Mouse (Mus musculus) megakaryocyte, embryonic 14.5 days (primary cell): Measurements from ENCODE around the gene Arhgef3. TPM values are rescaled to one million over a fixed set of nuclear protein-coding genes. Genes with fewer than 3 reads are reported as not detected.

ENCODE experiments used
- H3K27me3 ChIP-seq: replicated peaks from 2 replicates; pipeline ENCODE3; 2012; ENCODE audit warnings: inconsistent platforms
- H3K36me3 ChIP-seq: replicated peaks from 2 replicates; pipeline ENCODE3; 2012; ENCODE audit warnings: low read length, inconsistent platforms, mixed read lengths
- H3K4me1 ChIP-seq: 2 replicates; pipeline ENCODE4 v1.6.1; 2012; ENCODE audit warnings: inconsistent platforms
- H3K4me3 ChIP-seq: replicated peaks from 2 replicates; pipeline ENCODE3; 2012; ENCODE audit warnings: moderate library complexity, mild to moderate bottlenecking, inconsistent platforms
- H3K9me3 ChIP-seq: 2 replicates; pipeline ENCODE4 v1.6.1; 2012; ENCODE audit warnings: inconsistent platforms
- FLI1 ChIP-seq: IDR thresholded peaks from 2 replicates; pipeline ENCODE4 v1.6.1; 2012; ENCODE audit warnings: low read length, inconsistent platforms, mixed read lengths
- GATA1 ChIP-seq: IDR thresholded peaks from 3 replicates; pipeline ENCODE4 v1.6.1; 2012; ENCODE audit warnings: mixed read lengths, low read length, inconsistent platforms, borderline replicate concordance
- polyA plus RNA-seq: library from polyadenylated mRNA; stranded (reverse); fragments of >175 nt; gene quantifications from 2 replicates; pipeline ENCODE4 v1.2.3, GENCODE M21; 2012; ENCODE audit warnings: low replicate concordance; ENCODE audit not compliant: insufficient read depth

The Arhgef3 gene
- polyA plus RNA-seq, 1 experiment = 6.7 TPM

DNA sequence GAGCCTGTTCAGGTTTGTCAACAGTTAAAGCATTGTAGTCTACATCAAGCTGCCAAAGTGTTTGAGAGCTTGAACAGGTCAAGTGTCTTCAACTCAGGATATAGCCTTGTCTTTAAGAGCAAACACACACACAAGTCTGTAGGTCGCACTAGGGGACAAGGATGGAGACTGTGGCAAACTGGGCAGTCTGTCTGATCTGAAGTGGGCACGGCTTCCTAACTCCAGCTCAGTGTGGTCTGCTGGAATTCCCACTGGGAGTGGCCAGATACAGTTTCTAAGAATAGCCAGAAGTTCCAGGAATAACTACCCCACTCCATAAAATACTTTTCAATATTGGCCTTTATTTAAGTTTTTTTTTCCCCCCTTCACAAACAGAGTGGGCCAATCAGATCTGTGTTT is 38.2 kb upstream of the Arhgef3 start:
- no peak overlapping the region for H3K4me3 ChIP-seq
- TF ChIP-seq FLI1 (no peak), GATA1 (no peak)
- H3K36me3 ChIP-seq = no peaks in the 10 kb centered on the region
- H3K9me3 ChIP-seq = no peaks in the 10 kb centered on the region
- H3K27me3 ChIP-seq = peaks cover 70% of the 10 kb centered on the region
- peaks cover 16% of the 10 kb centered on the region for H3K4me1 ChIP-seq

DNA sequence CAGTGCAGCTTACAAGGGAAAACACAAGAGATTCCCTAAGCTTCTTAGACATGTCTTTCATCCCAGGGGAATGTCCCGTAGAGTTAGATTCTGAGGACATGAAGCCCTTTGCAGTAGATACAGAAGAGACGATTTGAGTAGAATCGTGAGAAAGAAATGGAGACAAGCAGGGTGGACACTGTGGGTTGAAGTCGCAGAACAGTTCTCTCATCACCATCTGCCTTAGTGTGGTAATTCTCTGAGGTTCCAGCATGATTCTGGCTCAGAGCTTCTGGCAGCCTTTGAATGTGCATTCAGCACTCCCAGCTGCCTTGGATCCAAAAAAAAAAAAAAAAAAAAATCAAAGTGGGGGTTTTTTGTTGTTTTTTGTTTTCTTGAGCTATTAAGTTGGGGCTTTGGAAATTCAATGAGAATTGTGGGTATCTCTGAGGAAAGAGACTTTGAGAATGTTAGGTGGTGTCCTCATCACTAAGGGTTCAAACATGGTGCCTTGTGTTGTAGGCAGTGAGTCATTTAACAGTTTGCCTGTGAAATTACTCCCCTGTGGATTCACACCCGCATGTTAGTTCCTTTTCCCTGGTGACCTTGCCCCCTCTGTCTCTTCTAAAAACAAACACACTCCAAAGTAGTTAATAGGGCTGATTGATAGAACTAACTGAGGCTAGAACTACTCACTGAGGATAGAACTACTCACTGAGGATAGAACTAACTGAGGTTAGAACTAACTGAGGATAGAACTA is 33.0 kb upstream of the Arhgef3 start:
- H3K36me3 ChIP-seq = no peaks in the 10 kb centered on the region
- TF ChIP-seq GATA1 = no peak
- TF ChIP-seq FLI1 = no peak
- H3K4me3 ChIP-seq = no peak overlapping the region
- no peaks in the 10 kb centered on the region for H3K9me3 ChIP-seq
- peaks cover 16% of the 10 kb centered on the region; the same call in 1 of the 2 replicates for H3K4me1 ChIP-seq
- peaks cover 63% of the 10 kb centered on the region for H3K27me3 ChIP-seq

DNA sequence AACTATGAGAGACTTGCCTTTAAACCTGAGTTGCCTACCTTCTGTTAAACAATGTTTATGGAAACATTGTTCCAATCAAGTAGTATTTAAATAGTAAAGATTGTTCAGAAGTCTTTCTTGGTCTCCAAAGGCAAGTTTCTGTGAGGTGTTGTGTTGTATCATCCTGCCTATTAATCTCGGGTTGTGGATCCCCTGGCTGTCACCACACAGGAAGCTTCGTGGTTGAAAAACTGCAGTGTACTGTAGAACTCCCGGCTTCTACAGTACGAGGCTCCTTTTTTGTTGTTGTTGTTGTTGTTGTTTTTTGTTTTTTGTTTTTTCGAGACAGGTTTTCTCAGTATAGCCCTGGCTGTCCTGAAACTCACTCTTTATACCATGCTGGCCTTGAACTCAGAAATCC is 29.2 kb upstream of the Arhgef3 start:
- no peaks in the 10 kb centered on the region for H3K36me3 ChIP-seq
- no peak for TF ChIP-seq GATA1
- no peak for TF ChIP-seq FLI1

DNA sequence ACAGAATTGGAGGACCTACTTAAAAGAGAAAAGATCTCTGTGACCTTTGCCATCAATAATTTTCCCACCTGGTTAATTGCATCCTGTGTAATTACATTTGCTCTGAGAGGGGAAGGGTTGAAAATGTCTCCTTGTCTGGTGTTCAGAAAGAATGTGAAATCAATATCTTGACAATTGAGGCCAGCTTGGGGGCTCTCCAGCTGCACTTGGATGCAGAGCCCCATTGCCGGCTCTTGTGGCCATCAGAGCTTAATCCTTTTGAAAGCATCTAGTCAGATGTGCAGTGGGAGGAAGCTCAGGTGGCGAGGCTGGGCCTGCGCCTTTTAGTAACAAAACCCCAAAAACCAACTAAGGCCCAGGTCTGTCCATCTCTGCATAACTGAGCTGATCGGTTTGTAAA is 28.7 kb upstream of the Arhgef3 start:
- peaks cover 4% of the 10 kb centered on the region; the same call in 1 of the 2 replicates for H3K9me3 ChIP-seq
- TF ChIP-seq FLI1 (no peak), GATA1 (no peak)
- H3K36me3 ChIP-seq = no peaks in the 10 kb centered on the region
- peaks cover 72% of the 10 kb centered on the region for H3K27me3 ChIP-seq
- H3K4me3 ChIP-seq = no peak overlapping the region
- H3K4me1 ChIP-seq = peaks cover 9% of the 10 kb centered on the region; the same call in 1 of the 2 replicates

More for the DNA sequence above, 29.2 kb upstream of the Arhgef3 start:
- peaks cover 9% of the 10 kb centered on the region; the same call in 1 of the 2 replicates for H3K4me1 ChIP-seq
- peaks cover 76% of the 10 kb centered on the region for H3K27me3 ChIP-seq
- no peak overlapping the region for H3K4me3 ChIP-seq
- peaks cover 4% of the 10 kb centered on the region; the same call in 1 of the 2 replicates for H3K9me3 ChIP-seq

DNA sequence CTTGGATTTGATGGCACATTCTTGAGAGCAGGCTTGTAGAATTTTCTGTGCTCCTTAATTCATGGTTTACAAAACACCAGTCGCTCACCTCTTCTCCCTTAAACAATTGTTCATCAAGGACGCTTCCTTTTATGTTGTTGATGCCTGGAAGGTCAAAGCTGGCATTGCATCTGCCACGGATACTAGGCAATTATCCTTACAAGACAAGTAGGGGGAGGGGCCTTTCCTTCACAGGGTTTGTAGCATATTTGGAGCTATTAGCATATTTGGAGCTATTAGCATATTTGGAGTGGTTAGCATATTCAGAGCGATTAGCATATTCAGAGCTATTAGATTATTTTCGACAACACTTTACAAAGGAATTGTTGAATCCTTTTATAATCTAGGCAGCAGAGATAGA is 20.5 kb upstream of the Arhgef3 start:
- Histone ChIP-seq H3K9me3 (no peaks in the 10 kb centered on the region), H3K27me3 (peaks cover 53% of the 10 kb centered on the region), H3K4me1 (no peaks in the 10 kb centered on the region), H3K36me3 (no peaks in the 10 kb centered on the region), H3K4me3 (no peak overlapping the region)
- TF ChIP-seq FLI1 (no peak), GATA1 (no peak)

DNA sequence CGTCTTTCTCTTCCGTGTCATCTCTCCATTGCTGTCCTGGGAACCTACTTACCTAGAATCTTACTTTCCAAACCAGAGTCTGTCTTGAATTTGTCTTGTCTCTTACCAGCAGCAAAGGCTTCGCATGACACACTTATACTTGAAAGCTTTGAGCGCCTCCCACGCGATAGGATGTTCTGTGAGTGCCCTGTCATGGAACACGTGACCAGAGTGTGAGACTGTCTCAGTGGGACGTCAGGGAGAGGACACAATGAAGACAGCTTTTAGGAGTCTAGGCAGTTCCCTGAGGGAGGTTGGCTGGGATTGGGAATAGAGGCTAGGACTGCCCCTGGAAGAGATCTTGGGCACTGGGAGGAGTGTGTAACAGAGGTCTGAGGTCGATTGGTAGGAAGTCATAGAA is 18.6 kb upstream of the Arhgef3 start:
- no peaks in the 10 kb centered on the region for H3K9me3 ChIP-seq
- peaks cover 59% of the 10 kb centered on the region for H3K27me3 ChIP-seq
- no peaks in the 10 kb centered on the region for H3K36me3 ChIP-seq
- H3K4me1 ChIP-seq = no peaks in the 10 kb centered on the region
- TF ChIP-seq GATA1 (no peak), FLI1 (no peak)
- no peak overlapping the region for H3K4me3 ChIP-seq

DNA sequence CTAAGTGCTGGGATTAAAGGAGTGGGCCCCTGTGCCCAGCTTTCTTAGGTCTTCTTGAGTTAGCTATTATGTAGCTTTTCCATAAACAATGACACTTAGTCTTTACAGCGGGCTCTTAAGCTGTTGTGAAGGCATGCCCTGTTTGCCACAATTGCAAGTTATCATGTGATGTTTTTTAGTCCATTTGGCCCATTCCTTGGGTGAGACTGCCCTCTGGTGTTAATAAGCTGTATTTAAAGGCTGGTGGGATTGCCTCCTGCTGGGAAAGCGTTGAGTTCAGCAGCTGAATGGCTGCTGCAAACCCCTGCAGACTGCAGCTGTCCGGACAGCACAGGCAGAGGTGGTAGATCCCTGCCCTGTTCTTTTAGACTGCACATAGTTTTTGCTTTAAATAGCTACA is 17.9 kb upstream of the Arhgef3 start:
- Histone ChIP-seq H3K36me3 (no peaks in the 10 kb centered on the region), H3K27me3 (peaks cover 62% of the 10 kb centered on the region), H3K4me3 (no peak overlapping the region), H3K9me3 (no peaks in the 10 kb centered on the region), H3K4me1 (no peaks in the 10 kb centered on the region)
- TF ChIP-seq GATA1 (no peak), FLI1 (no peak)

DNA sequence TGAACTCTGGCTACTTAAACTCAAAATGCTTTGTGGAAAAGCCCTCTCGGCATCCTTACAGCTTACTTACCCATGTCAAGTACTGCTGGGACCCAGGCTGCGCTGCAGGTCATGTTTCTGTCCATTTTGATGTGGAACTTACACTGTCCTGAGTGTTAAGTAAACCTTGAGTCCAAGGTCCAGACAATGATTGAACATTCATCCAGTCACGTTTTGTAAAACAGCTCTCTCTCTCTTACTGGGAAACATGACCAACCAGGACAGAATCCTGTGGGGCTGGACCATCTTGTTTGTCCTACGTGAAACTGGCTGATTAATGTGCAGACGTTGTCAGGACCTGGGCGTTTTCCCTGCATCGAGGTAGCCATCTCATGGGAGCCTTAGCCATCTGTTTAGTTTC is 13.0 kb upstream of the Arhgef3 start:
- Histone ChIP-seq H3K9me3 (no peaks in the 10 kb centered on the region), H3K4me1 (no peaks in the 10 kb centered on the region), H3K27me3 (peaks cover 63% of the 10 kb centered on the region), H3K4me3 (no peak overlapping the region), H3K36me3 (no peaks in the 10 kb centered on the region)
- TF ChIP-seq GATA1 (no peak), FLI1 (no peak)

DNA sequence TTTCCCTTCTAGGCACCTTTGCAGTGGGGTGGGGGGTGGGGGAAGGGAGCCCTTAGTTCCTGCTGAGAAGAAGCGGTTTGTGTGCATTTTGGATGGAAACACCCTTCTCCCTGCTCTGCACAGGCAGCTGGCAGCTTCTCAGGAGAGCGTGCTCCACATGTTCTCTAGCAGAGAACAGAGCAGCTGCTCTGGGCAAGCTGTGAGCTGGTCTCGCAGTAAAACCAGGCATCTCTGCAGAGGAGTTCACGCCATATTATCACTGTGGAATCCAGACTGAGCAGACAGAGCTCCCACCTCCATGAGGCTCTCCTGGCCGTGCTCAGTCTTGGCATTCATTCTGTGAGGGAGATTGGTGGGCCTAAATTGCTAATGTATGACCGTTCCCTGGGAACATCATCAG is 12.0 kb upstream of the Arhgef3 start:
- TF ChIP-seq GATA1 (no peak), FLI1 (no peak)
- H3K4me3 ChIP-seq = no peak overlapping the region
- no peaks in the 10 kb centered on the region for H3K36me3 ChIP-seq
- H3K27me3 ChIP-seq = peaks cover 71% of the 10 kb centered on the region
- H3K9me3 ChIP-seq = no peaks in the 10 kb centered on the region
- no peaks in the 10 kb centered on the region for H3K4me1 ChIP-seq

DNA sequence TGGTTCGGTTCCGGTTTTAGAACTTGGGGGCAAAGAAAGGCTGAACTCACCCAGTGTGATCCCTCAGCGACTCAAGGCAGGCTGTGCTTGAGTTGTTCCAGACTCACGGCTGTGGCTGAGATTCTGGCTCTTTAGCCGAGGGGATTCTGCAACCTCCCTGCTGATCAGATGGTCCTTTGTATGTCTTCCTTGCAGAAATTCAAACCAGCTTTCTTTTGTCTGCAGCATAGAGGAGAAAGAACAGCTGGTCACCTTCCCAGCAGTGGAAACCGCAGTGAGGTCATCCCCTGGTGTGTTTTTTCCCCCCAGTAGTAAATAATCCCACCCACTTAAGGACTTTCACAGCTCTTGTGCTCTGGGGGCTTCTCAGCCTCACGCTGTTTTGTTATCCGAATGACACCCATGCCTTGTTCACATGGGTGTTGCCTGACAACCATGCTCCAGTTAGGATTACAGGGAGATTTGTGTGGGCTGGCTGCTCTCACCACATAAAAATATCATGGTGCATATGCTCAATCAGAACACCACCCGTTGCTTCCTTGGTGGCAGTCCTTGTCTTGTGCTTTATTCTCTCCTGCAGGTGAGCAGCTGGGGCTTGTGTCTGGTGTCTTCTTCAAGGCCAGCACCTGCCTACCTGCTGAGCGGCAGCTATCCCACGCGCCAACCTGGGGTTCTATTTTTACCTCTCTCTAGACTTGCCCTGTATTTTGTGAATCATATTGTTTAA is 8.8 kb upstream of the Arhgef3 start:
- no peak overlapping the region for H3K4me3 ChIP-seq
- H3K9me3 ChIP-seq = peaks cover 3% of the 10 kb centered on the region; the same call in 1 of the 2 replicates
- no peaks in the 10 kb centered on the region for H3K36me3 ChIP-seq
- H3K4me1 ChIP-seq = peaks cover 8% of the 10 kb centered on the region
- H3K27me3 ChIP-seq = peaks cover 71% of the 10 kb centered on the region
- TF ChIP-seq FLI1 = no peak
- no peak for TF ChIP-seq GATA1
